Mouse (Mus musculus) adrenal gland, adult 18-20 months (tissue): Measurements from ENCODE around the gene Dcbld2. TPM values are rescaled to one million over a fixed set of nuclear protein-coding genes. Genes with fewer than 3 reads are reported as not detected.
A peak's percentile ranks its signal among the peaks of the same experiment; 100 is the strongest.

Experiments
- DNase-seq, 2 experiments: peaks; one replicate each; pipeline ENCODE4 v3.0.0; 2021 to 2022; ENCODE audit warnings: low spot score in 2 of 2
- total RNA-seq, 2 experiments: library from RNA; stranded (reverse); gene quantifications; 1 replicate in 1 of 2; 2 replicates in 1 of 2; pipeline ENCODE4 v1.2.3; 2021

Gene Dcbld2
- total RNA-seq, 2 experiments from 2014 or later, result 8.3 to 11.6 TPM

- no peak for DNase-seq
Observed at GRCm38 (mm10) chr16:58482296-58482695, 74.1 kb downstream of the Dcbld2 start.

GRCm38 (mm10) chr16:58487861-58488260 lies 79.6 kb downstream of the Dcbld2 start:
- DNase-seq, result no peak

GRCm38 (mm10) chr16:58496791-58497190 lies 88.5 kb downstream of the Dcbld2 start:
- no peak for DNase-seq

- DNase-seq, result no peak
Observed at GRCm38 (mm10) chr16:58497886-58498713, 89.9 kb downstream of the Dcbld2 start.

- DNase-seq, result no peak
Observed at GRCm38 (mm10) chr16:58499172-58499584, 90.9 kb downstream of the Dcbld2 start.

- DNase-seq, result no peak
Observed at GRCm38 (mm10) chr16:58499650-58500049, 91.4 kb downstream of the Dcbld2 start.

- no peak for DNase-seq
Observed at GRCm38 (mm10) chr16:58501760-58502301, 93.6 kb downstream of the Dcbld2 start.

GRCm38 (mm10) chr16:58502566-58502965 lies 94.3 kb downstream of the Dcbld2 start:
- no peak for DNase-seq

- DNase-seq, result no peak
Observed at GRCm38 (mm10) chr16:58504945-58505344, 96.7 kb downstream of the Dcbld2 start.

GRCm38 (mm10) chr16:58512181-58512761 lies 104.0 kb downstream of the Dcbld2 start:
- DNase-seq, result no peak

- no peak for DNase-seq
Observed at GRCm38 (mm10) chr16:58512887-58513286, 104.6 kb downstream of the Dcbld2 start.

- DNase-seq, result no peak
Observed at GRCm38 (mm10) chr16:58513755-58514154, 105.5 kb downstream of the Dcbld2 start.

- peak in 1 of 2 experiments; percentile 47 for DNase-seq
Observed at GRCm38 (mm10) chr16:58514565-58514964, 106.3 kb downstream of the Dcbld2 start.

GRCm38 (mm10) chr16:58516161-58516560 lies 107.9 kb downstream of the Dcbld2 start:
- no peak for DNase-seq

- DNase-seq, result no peak
Observed at GRCm38 (mm10) chr16:58516960-58517798, 108.9 kb downstream of the Dcbld2 start.

Other genes with a start within 250 kb of the Dcbld2 start
- 10 to 100 TPM; 23.1 to 29.1 TPM for gene St3gal6, start 115.8 kb downstream of the Dcbld2 start, total RNA-seq
- not detected for gene Gm813, start 208.5 kb downstream of the Dcbld2 start, total RNA-seq
- gene E330017A01Rik, start 230.3 kb downstream of the Dcbld2 start, total RNA-seq, result not detected